Mouse (Mus musculus) thymus, adult 2 months (tissue): Measurements from ENCODE around the gene Gm37240. TPM values are rescaled to one million over a fixed set of nuclear protein-coding genes. Genes with fewer than 3 reads are reported as not detected.

Experiments
- DNase-seq: peaks from one replicate; pipeline ENCODE4 v3.0.0; 2021
- H3K27ac ChIP-seq: fragments of 200-500 bp; 2 replicates; pipeline ENCODE4 v1.5.1; 2012; ENCODE audit warnings: low read length, control low read depth; ENCODE audit not compliant: control insufficient read depth, insufficient read depth
- H3K27me3 ChIP-seq: fragments of 200-500 bp; 2 replicates; pipeline ENCODE4 v1.6.1; 2012; ENCODE audit warnings: mild to moderate bottlenecking, low read length, moderate library complexity, mixed read lengths; ENCODE audit not compliant: control insufficient read depth, insufficient read depth
- H3K36me3 ChIP-seq: fragments of 200-500 bp; 2 replicates; pipeline ENCODE4 v1.6.1; 2012; ENCODE audit warnings: mild to moderate bottlenecking, low read length, moderate library complexity; ENCODE audit not compliant: control insufficient read depth, insufficient read depth
- H3K4me1 ChIP-seq: fragments of 200-500 bp; replicated peaks from 2 replicates; pipeline ENCODE4 v1.6.1; 2012; ENCODE audit warnings: low read length; ENCODE audit not compliant: control insufficient read depth, insufficient read depth
- H3K4me3 ChIP-seq: fragments of 200-500 bp; 2 replicates; pipeline ENCODE4 v1.5.1; 2012; ENCODE audit warnings: mild to moderate bottlenecking, low read length, control low read depth, moderate library complexity; ENCODE audit not compliant: control insufficient read depth, insufficient read depth
- CTCF ChIP-seq: fragments of 200-500 bp; IDR thresholded peaks from 2 replicates; pipeline ENCODE4 v1.5.1; 2012; ENCODE audit warnings: mild to moderate bottlenecking, control low read depth, low read length, moderate library complexity, borderline replicate concordance; ENCODE audit not compliant: control insufficient read depth, poor library complexity, insufficient read depth; ENCODE audit errors: extremely low read depth
- POLR2A ChIP-seq: fragments of 200-500 bp; IDR thresholded peaks from 2 replicates; pipeline ENCODE4 v1.6.1; 2012; ENCODE audit warnings: mild to moderate bottlenecking, low read length, control low read depth, moderate library complexity; ENCODE audit not compliant: control insufficient read depth, poor library complexity, insufficient read depth; ENCODE audit errors: extremely low read depth
- WGBS: fragments of 180-500 bp; shearing (Covaris S2); methylation state at CpG from one replicate; pipeline ENCODE4 v1.1.7; 2018; 5-methylcytosine and 5-hydroxymethylcytosine counted together
- polyA plus RNA-seq: library from polyadenylated mRNA; depleted of rRNA; stranded (reverse); fragments of >200 nt; gene quantifications from 2 replicates; pipeline ENCODE4 v1.2.3, GENCODE M21; 2012

Gene Gm37240
- polyA plus RNA-seq, 1 experiment = 7.0 TPM

- H3K27me3 ChIP-seq = no peaks in the 10 kb centered on the region
- 42% methylated on average over 6 of the region's 6 CpGs for WGBS
- no peak for TF ChIP-seq POLR2A
- no peak for TF ChIP-seq CTCF
- H3K4me3 ChIP-seq = no peak overlapping the region
- H3K27ac ChIP-seq = no peak overlapping the region
- no peak for DNase-seq
- no peaks in the 10 kb centered on the region for H3K4me1 ChIP-seq
- H3K36me3 ChIP-seq = no peaks in the 10 kb centered on the region
Observed at GRCm38 (mm10) chr3:85173441-85174071, 713.8 kb downstream of the Gm37240 start.

DNA sequence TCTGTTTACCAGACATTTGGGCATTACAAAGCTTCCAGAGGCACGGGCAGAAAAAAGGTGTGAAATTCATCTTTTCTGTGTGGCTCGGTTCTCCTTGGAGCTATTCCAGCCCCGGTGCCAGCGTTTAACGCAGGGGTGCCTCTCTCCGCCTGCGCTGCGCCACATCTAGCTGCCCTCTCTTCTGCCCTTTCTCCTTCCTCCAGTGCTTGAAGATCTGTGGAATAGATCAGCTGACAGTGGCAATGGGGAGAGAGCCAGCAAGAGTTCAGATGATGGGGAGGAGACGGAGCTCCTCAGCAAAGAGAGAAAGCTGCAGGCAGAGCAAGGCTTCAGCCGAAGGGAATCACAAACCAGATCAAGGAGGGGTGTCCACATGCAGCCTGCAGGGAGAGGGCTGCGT is 714.8 kb downstream of the Gm37240 start:
- Histone ChIP-seq H3K27ac (no peak overlapping the region), H3K36me3 (no peaks in the 10 kb centered on the region), H3K27me3 (no peaks in the 10 kb centered on the region), H3K4me3 (no peak overlapping the region), H3K4me1 (no peaks in the 10 kb centered on the region)
- DNase-seq = no peak
- TF ChIP-seq POLR2A (no peak), CTCF (no peak)
- WGBS = 73% methylated on average over 11 of the region's 11 CpGs

- 86% methylated on average over 12 of the region's 12 CpGs for WGBS
- Histone ChIP-seq H3K27me3 (no peaks in the 10 kb centered on the region), H3K4me1 (no peaks in the 10 kb centered on the region), H3K36me3 (no peaks in the 10 kb centered on the region), H3K4me3 (no peak overlapping the region), H3K27ac (no peak overlapping the region)
- no peak for DNase-seq
- TF ChIP-seq CTCF = no peak
- TF ChIP-seq POLR2A = no peak
Observed at GRCm38 (mm10) chr3:85172096-85172495, 715.2 kb downstream of the Gm37240 start.

GRCm38 (mm10) chr3:85168816-85169215 is 718.5 kb downstream of the Gm37240 start:
- TF ChIP-seq CTCF = no peak
- TF ChIP-seq POLR2A = no peak
- DNase-seq = no peak
- 97% methylated on average over 2 of the region's 2 CpGs for WGBS

DNA sequence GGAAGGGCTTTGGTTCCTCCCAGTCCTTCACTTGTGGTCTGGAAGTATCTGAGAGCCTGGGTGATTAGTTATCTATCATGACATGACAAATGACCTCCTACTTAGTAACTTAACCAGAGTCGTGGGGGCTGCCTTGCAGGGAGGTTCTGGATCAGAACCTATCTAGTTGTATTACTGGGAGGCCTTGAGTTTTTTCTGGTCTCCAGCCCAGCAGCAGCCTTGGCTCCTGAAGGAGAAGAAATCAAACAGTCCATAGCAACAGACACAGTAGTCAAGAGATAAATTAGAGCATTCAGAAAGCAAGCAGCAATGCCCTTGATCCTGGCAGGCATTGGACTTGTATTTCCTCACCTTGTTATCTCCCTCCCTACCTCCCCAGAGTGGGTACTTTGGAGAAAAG is 722.4 kb downstream of the Gm37240 start:
- 86% methylated on average over 1 of the region's 1 CpGs for WGBS
- no peaks in the 10 kb centered on the region for H3K27me3 ChIP-seq
- H3K36me3 ChIP-seq = no peaks in the 10 kb centered on the region
- no peak overlapping the region for H3K27ac ChIP-seq
- H3K4me1 ChIP-seq = no peaks in the 10 kb centered on the region
- no peak overlapping the region for H3K4me3 ChIP-seq
- TF ChIP-seq CTCF (no peak), POLR2A (no peak)
- no peak for DNase-seq

More at GRCm38 (mm10) chr3:85168816-85169215, 718.5 kb downstream of the Gm37240 start:
- Histone ChIP-seq H3K36me3 (no peaks in the 10 kb centered on the region), H3K4me3 (no peak overlapping the region), H3K27ac (no peak overlapping the region), H3K4me1 (no peaks in the 10 kb centered on the region), H3K27me3 (no peaks in the 10 kb centered on the region)

DNA sequence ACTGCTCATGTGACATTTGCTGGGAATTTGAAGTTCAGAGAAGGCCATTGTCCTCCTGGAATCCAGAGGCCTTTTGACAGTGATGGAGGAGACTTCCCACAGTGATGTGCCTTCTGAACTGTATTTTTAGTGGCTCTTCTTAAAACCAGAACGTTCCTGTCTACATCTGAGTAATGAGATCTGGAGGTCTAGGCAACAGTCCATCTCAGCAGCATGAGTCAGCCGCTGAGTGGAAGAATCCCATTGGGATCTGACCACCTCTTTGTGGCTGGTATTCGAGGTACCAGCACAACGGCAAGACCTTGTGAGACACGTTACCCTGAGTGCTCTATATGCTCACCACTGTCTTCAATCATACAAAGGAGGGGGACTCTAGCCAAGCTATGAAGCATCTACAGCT is 723.9 kb downstream of the Gm37240 start:
- DNase-seq = no peak
- Histone ChIP-seq H3K27ac (no peak overlapping the region), H3K4me3 (no peak overlapping the region), H3K4me1 (no peaks in the 10 kb centered on the region), H3K36me3 (no peaks in the 10 kb centered on the region), H3K27me3 (no peaks in the 10 kb centered on the region)
- TF ChIP-seq POLR2A (no peak), CTCF (no peak)
- WGBS = 96% methylated on average over 5 of the region's 5 CpGs

- H3K27me3 ChIP-seq = no peaks in the 10 kb centered on the region
- no peak for DNase-seq
- H3K36me3 ChIP-seq = no peaks in the 10 kb centered on the region
- H3K27ac ChIP-seq = no peak overlapping the region
- TF ChIP-seq CTCF (no peak), POLR2A (no peak)
- no peak overlapping the region for H3K4me3 ChIP-seq
- 42% methylated on average over 3 of the region's 3 CpGs for WGBS
- no peaks in the 10 kb centered on the region for H3K4me1 ChIP-seq
Observed at GRCm38 (mm10) chr3:85162430-85162829, 724.9 kb downstream of the Gm37240 start.
